ENCODE assay signal across 9 mouse cellular contexts in genomic region chr13:109210403-109210802, GRCm38 (mm10).
DNase-seq lines count a peak whose midpoint lies in the region; ATAC-seq and TF ChIP-seq lines count a peak whose summit lies in the region.
"Had no signal": no experiment of that assay in that cellular context is flagged by ENCODE, and none has a peak within 500 bp of the region (broad histone marks: within the 10 kb centered on the region; RNA-seq: fewer than 3 reads in every experiment).

No protein-coding gene starts in this region.

- H3K4me1 ChIP-seq in forebrain, embryonic 10.5 days = peaks cover 3% of the 10 kb centered on the region; the same call in 1 of the 2 replicates
- 0 out of 2 replicates have a peak, but pooled peaks cover 4% of the 10 kb centered on the region for H3K4me1 ChIP-seq in forebrain, embryonic 15.5 days
- H3K4me1 ChIP-seq in cortical plate, adult 2 months (ENCODE audit: control insufficient read depth, insufficient read depth, low read length) = peaks cover 2% of the 10 kb centered on the region
- peaks cover 7% of the 10 kb centered on the region for H3K4me1 ChIP-seq in heart, adult 2 months (ENCODE audit: control insufficient read depth, insufficient read depth, low read length)
- H3K4me1 ChIP-seq: limb, embryonic 12.5 days had no signal

- no peaks in the 10 kb centered on the region for H3K79me2 ChIP-seq in heart, adult 2 months (replicated peaks; ENCODE audit: control insufficient read depth, insufficient read depth, low read length)

- no peak; the same call in 1 of the 2 replicates for ATAC-seq in forebrain, embryonic 15.5 days (replicated peaks)
- peak; percentile 75 for ATAC-seq in megakaryocyte-erythroid progenitor cell, adult 5-6 weeks (replicated peaks; ENCODE audit: low FRiP score, low TSS enrichment, poor library complexity, severe bottlenecking)

- 0 out of 2 replicates have a peak, but pooled peaks cover 7% of the 10 kb centered on the region for H3K27me3 ChIP-seq in forebrain, embryonic 10.5 days (ENCODE audit: poor library complexity, severe bottlenecking)
- H3K27me3 ChIP-seq in forebrain, embryonic 15.5 days = no peaks in the 10 kb centered on the region
- H3K27me3 ChIP-seq in heart, adult 2 months (ENCODE audit: control insufficient read depth, insufficient read depth, low read length) = no peaks in the 10 kb centered on the region

- no peak overlapping the region for H3K27ac ChIP-seq in forebrain, embryonic 10.5 days
- H3K27ac ChIP-seq in forebrain, embryonic 15.5 days (replicated peaks) = no peak overlapping the region
- H3K27ac ChIP-seq in cortical plate, adult 2 months (ENCODE audit: insufficient read depth, low read length) = no peak overlapping the region
- no peak overlapping the region for H3K27ac ChIP-seq in heart, adult 2 months
- H3K27ac ChIP-seq: limb, embryonic 12.5 days had no signal

- TF ChIP-seq POLR2A in cortical plate, adult 2 months (IDR thresholded peaks at IDR 0.05; ENCODE audit: extremely low read depth, insufficient read depth, low read length) = no peak
- TF ChIP-seq POLR2A in heart, adult 2 months (IDR thresholded peaks at IDR 0.05; ENCODE audit: insufficient read depth, low read depth, low read length) = no peak

- WGBS in forebrain, embryonic 10.5 days = 11% methylated on average over 4 of the region's 4 CpGs
- 5% methylated on average over 4 of the region's 4 CpGs for WGBS in forebrain, embryonic 15.5 days
- WGBS in heart, adult 2 months = 1% methylated on average over 4 of the region's 4 CpGs

- intact Hi-C loops in heart, adult 2 months (cut with DNase I) = loop anchor here (1.0 to 10.0 kb wide), 4 partner anchors 328 to 1046 kb away; no protein-coding TSS in a partner anchor

- H3K4me3 ChIP-seq in forebrain, embryonic 10.5 days = no peak overlapping the region
- H3K4me3 ChIP-seq in forebrain, embryonic 15.5 days = no peak overlapping the region
- H3K4me3 ChIP-seq in cortical plate, adult 2 months (ENCODE audit: insufficient read depth, low read length) = no peak overlapping the region
- no peak overlapping the region for H3K4me3 ChIP-seq in heart, adult 2 months
- H3K4me3 ChIP-seq: limb, embryonic 12.5 days had no signal

- no peak overlapping the region for H3K9ac ChIP-seq in forebrain, embryonic 15.5 days (replicated peaks)
- H3K9ac ChIP-seq in heart, adult 2 months (ENCODE audit: low read depth, low read length) = no peak overlapping the region
- H3K9ac ChIP-seq: limb, embryonic 12.5 days had no signal

- no peaks in the 10 kb centered on the region for H3K36me3 ChIP-seq in forebrain, embryonic 10.5 days (replicated peaks)
- H3K36me3 ChIP-seq in forebrain, embryonic 15.5 days = no peaks in the 10 kb centered on the region
- no peaks in the 10 kb centered on the region for H3K36me3 ChIP-seq in heart, adult 2 months (ENCODE audit: control insufficient read depth, insufficient read depth, low read length)
- H3K36me3 ChIP-seq: limb, embryonic 12.5 days had no signal

- no peaks in the 10 kb centered on the region for H3K9me3 ChIP-seq in forebrain, embryonic 10.5 days
- H3K9me3 ChIP-seq in forebrain, embryonic 15.5 days = no peaks in the 10 kb centered on the region
- H3K9me3 ChIP-seq: limb, embryonic 12.5 days had no signal

- peak; percentile 98 for TF ChIP-seq CTCF in cortical plate, adult 2 months (IDR thresholded peaks at IDR 0.05; ENCODE audit: extremely low read depth, insufficient read depth, low read length)
- TF ChIP-seq CTCF in heart, adult 2 months (IDR thresholded peaks at IDR 0.05) = peak; percentile 95

- no peak overlapping the region for H3K4me2 ChIP-seq in forebrain, embryonic 15.5 days (replicated peaks)
- H3K4me2 ChIP-seq: limb, embryonic 12.5 days had no signal

- DNase-seq in forebrain, embryonic 10.5 days (ENCODE audit: extremely low spot score, low spot score) = peak; percentile 66
- DNase-seq in ZHBTc4 (ENCODE audit: low read depth, low spot score) = peak; percentile 67
- peak; percentile 62 to 84 for DNase-seq in heart, adult 2 months
- peak; percentile 83 to 98 for DNase-seq in layer of hippocampus, postnatal 25 days (ENCODE audit: extremely low spot score in 1 of 2, low spot score in 1 of 2)
- DNase-seq in spleen, postnatal 10 days (ENCODE audit: low spot score in 2 of 2) = peak; percentile 56 to 84

- 0 out of 2 replicates have a peak, but pooled peaks have one; percentile 60 for TF ChIP-seq EP300 in heart, adult 2 months (IDR thresholded peaks at IDR 0.05; ENCODE audit: insufficient read depth, low read depth, low read length)
